Mouse (Mus musculus) spleen, adult 2 months (tissue): ENCODE results near the gene Kctd8.

ENCODE experiments used
- CTCF ChIP-seq: fragments of 200-500 bp; IDR thresholded peaks from 2 replicates; pipeline ENCODE4 v1.5.1; 2011; ENCODE audit warnings: mild to moderate bottlenecking, inconsistent platforms; ENCODE audit not compliant: insufficient read depth, insufficient read length, insufficient replicate concordance; ENCODE audit errors: extremely low read depth
- POLR2A ChIP-seq: fragments of 200-500 bp; IDR thresholded peaks from 2 replicates; pipeline ENCODE4 v1.6.1; 2011; ENCODE audit warnings: low read depth, low read length, inconsistent platforms

DNA sequence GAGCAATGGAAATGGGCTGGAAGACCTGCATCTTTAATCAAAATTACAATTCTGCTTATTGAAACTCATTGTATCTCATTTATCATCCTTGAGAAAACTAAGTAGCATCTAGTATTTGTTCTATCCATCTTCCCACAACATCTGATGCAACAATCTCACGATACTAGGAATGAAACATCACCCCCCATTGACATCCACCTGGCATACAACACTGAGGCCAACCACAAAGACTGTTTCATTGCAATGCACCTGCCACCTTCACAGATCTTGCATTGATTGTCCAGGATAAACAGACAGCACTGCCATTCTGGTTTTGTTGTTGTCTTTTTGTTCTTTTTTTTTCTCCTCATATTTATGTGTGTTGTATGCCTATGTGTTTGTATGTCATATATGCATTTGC lies 99.5 kb downstream of the Kctd8 start:
- TF ChIP-seq CTCF, result no peak
- TF ChIP-seq POLR2A, result no peak
